Mouse (Mus musculus) R1 (cell line): ENCODE measurements at regions not wholly inside any gene's neighbourhood (a gene's known extent, or its start where the extent isn't known, plus 50 kb on each side); places are given as distances from the start of the nearest gene placed in this dataset.

Experiments used
- DNase-seq: peaks from one replicate; pipeline ENCODE4 v3.0.0-alpha.2; 2018; ENCODE audit warnings: low read depth, low spot score

- no peak for DNase-seq
Measured at GRCm38 (mm10) chr1:151263372-151263771, 53.4 kb downstream of the Gm47996 start.

- no peak for DNase-seq
Measured at GRCm38 (mm10) chr1:151263830-151264229, 53.9 kb downstream of the Gm47996 start.

GRCm38 (mm10) chr1:151264789-151265188, 54.9 kb downstream of the Gm47996 start:
- DNase-seq, result no peak

DNA sequence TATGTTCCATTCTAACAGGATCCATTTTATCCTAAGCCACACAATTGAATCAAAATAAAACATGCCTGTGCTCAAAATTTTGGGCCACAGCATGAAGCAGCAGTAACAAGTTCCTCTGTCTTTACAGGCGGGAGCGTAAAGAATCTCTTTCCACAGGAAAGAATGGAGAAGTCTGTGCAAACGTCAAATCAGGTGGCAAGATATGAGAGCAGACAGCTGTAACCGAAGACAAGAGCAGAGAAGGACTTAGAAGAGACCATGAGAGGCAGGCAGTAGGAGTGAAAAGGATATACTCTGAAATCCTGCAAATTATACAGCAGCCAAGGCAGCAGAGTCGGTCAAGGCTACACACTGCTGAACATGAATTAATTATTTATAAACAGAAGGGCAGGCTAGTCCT, 55.7 kb downstream of the Gm47996 start:
- no peak for DNase-seq

- DNase-seq, result no peak
Measured at GRCm38 (mm10) chr1:151266703-151267102, 56.8 kb downstream of the Gm47996 start.

DNA sequence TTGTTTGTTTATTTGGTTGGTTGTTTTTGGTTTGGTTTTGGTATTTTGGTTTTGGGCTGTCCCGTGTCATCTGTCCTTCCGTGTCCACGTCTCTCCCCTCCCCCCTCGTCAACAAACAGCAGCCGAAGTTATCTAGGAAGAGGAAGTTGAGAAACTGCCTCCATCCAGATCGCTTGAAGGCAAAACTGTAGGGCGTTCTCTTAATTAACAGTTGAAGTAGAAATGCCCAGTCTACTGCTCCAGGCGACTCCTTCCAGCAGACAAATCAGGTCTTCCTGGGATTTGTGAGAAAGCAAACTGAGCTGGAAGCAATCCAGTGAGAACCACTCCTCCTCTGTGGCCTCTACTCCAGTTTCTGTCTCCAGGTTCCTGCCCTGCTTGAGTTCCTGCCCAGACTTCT, 60.8 kb downstream of the Gm47996 start:
- no peak for DNase-seq

GRCm38 (mm10) chr1:151274306-151274705, 64.4 kb downstream of the Gm47996 start:
- no peak for DNase-seq

- DNase-seq, result no peak
Measured at GRCm38 (mm10) chr1:151275581-151275980, 65.7 kb downstream of the Gm47996 start.

- no peak for DNase-seq
Measured at GRCm38 (mm10) chr1:151279955-151280354, 64.3 kb upstream of the Ivns1abp start.

DNA sequence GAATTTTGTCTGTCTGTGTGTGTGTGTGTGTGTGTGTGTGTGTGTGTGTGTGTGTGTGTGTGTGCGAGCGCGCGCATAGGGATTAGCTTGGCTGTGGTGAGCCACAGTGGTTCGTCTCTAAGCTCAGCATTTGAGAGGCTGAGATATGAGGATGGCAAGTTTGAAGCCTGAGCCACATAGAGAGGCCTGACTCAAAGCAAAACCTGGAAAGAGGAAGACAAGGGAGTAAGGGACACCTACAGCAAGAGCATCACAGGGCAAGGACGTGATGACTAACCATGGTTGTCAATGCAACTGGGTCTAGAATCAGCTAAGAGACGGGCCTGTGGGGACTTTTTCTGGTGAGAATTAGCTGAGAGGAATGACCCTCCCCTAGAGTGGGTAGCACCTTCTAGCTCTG, 59.2 kb upstream of the Ivns1abp start:
- DNase-seq, result no peak

- DNase-seq, result no peak
Measured at GRCm38 (mm10) chr1:151287451-151287850, 56.8 kb upstream of the Ivns1abp start.

DNA sequence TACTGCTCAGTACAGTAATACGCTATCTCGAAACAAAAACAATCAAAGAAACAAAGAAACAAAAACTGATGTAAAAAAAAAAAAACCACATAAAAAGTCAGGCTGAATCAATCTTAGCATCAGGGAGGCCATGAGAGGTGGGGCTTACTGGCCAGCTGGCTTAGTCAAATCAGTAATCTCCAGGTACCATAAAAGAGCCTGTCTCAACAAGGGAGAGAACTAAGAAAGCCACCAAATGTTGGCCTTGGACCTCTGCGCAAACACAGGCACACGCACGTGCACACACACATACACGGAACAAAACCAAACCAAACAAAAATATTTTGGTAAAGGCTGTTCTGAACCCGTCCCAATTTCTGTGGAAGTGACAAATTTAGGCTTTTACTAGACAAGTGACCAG, 55.2 kb upstream of the Ivns1abp start:
- no peak for DNase-seq

DNA sequence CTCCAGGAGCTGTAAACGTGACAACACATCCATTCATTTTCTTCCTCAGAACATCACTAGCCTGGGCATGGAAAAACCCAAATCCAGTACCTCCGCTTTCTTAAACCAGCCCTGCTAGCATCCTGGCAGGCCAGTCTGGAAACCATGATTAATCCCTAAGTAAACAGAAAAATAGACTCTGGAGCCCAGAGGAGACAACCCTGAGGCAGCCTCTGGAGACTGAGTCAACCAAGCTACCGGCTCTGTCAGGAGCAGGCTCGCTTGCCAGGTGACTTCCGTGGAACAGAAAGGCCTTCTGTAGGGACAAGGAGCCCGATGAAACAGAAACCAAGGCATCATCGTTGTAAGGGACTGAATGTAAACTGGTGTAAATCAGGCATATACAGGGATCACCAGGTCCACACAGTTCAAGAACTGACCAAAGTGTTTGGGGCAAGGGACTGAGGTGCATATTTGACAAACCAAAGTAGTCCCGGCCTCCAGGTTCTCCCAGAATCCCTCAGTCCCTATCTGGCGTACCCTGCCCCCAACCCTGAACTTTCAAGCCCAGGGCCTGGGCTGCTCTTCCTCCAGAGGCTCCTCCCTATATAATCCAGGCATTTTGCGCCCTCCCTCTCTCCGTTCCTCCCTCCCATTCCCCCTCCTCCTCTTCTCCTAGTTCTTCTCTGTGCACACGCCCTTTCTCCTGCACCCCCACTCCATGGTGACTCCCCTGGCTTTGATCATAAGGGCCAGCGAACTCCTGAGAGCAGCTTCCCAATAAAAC, 54.6 kb upstream of the Ivns1abp start:
- peak; percentile 83 for DNase-seq

GRCm38 (mm10) chr1:151293311-151294050, 50.8 kb upstream of the Ivns1abp start:
- DNase-seq, result peak; percentile 59
